Mouse (Mus musculus) CD4-positive helper T cell, adult 2 months (primary cell): Measurements from ENCODE around the gene Pax7.

Source experiments
- DNase-seq: peaks from one replicate; pipeline ENCODE4 v3.0.0-alpha.2; 2012; ENCODE audit warnings: low read depth, missing footprints, low spot score

The Pax7 gene

GRCm38 (mm10) chr4:139811475-139811874 lies 21.9 kb downstream of the Pax7 start:
- no peak for DNase-seq

- no peak for DNase-seq
Observed at GRCm38 (mm10) chr4:139810762-139811438, 22.4 kb downstream of the Pax7 start.

GRCm38 (mm10) chr4:139809381-139809820 lies 23.9 kb downstream of the Pax7 start:
- DNase-seq: no peak

- DNase-seq: no peak
Observed at GRCm38 (mm10) chr4:139807820-139808219, 25.5 kb downstream of the Pax7 start.

GRCm38 (mm10) chr4:139807191-139807808 lies 26.0 kb downstream of the Pax7 start:
- DNase-seq: no peak

- no peak for DNase-seq
Observed at GRCm38 (mm10) chr4:139804896-139805295, 28.4 kb downstream of the Pax7 start.

GRCm38 (mm10) chr4:139803981-139804380 lies 29.3 kb downstream of the Pax7 start:
- DNase-seq: no peak

- DNase-seq: no peak
Observed at GRCm38 (mm10) chr4:139799436-139800100, 33.8 kb downstream of the Pax7 start.

GRCm38 (mm10) chr4:139797344-139797743 lies 36.0 kb downstream of the Pax7 start:
- DNase-seq: no peak

- no peak for DNase-seq
Observed at GRCm38 (mm10) chr4:139796115-139796514, 37.2 kb downstream of the Pax7 start.

- no peak for DNase-seq
Observed at GRCm38 (mm10) chr4:139791168-139791567, 42.2 kb downstream of the Pax7 start.

GRCm38 (mm10) chr4:139789772-139790171 lies 43.6 kb downstream of the Pax7 start:
- DNase-seq: peak; percentile 49

GRCm38 (mm10) chr4:139782926-139783467 lies 50.3 kb downstream of the Pax7 start:
- DNase-seq: no peak

GRCm38 (mm10) chr4:139771125-139771631 lies 62.1 kb downstream of the Pax7 start:
- DNase-seq: no peak

- DNase-seq: no peak
Observed at GRCm38 (mm10) chr4:139767823-139768222, 65.5 kb downstream of the Pax7 start.

- DNase-seq: no peak
Observed at GRCm38 (mm10) chr4:139767115-139767718, 66.1 kb downstream of the Pax7 start.

GRCm38 (mm10) chr4:139761911-139762310 lies 71.4 kb downstream of the Pax7 start:
- no peak for DNase-seq

- no peak for DNase-seq
Observed at GRCm38 (mm10) chr4:139760736-139761135, 72.6 kb downstream of the Pax7 start.

- DNase-seq: no peak
Observed at GRCm38 (mm10) chr4:139758512-139759340, 74.6 kb downstream of the Pax7 start.

GRCm38 (mm10) chr4:139756931-139757330 lies 76.4 kb downstream of the Pax7 start:
- no peak for DNase-seq

- no peak for DNase-seq
Observed at GRCm38 (mm10) chr4:139754148-139754710, 79.1 kb downstream of the Pax7 start.
